In the genomic region with DNA sequence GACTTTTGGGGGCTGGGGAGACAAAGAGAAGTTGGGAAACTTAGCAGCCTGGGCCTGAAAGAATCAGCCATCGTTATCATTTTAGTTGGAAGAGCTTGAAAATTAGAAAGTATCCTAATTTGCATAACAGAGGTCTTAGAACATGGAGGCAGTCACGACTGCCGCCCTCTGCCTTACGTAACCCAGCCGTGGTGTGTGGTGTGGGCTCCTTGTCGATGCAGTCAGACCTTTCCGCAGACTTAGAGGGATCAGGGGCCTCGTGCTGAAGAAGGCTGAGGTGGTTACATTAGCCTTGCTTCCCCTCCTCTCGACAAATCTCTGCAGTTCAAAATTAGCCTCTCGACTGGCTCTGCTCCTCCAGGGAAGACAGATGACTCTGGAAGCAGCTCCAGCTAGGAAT, we compare ENCODE assay signal across 10 mouse cellular contexts. TPM values are rescaled to one million over a fixed set of nuclear protein-coding genes. Genes with fewer than 3 reads are reported as not detected.
DNase-seq lines count a peak whose midpoint lies in the region; ATAC-seq and TF ChIP-seq lines count a peak whose summit lies in the region.
"Had no signal": no experiment of that assay in that cellular context is flagged by ENCODE, and none has a peak within 500 bp of the region (broad histone marks: within the 10 kb centered on the region; RNA-seq: fewer than 3 reads in every experiment).

No protein-coding gene starts in this region.

- H3K36me3 ChIP-seq in heart, embryonic 12.5 days: peaks cover 52% of the 10 kb centered on the region
- H3K36me3 ChIP-seq in E14TG2a.4 (ENCODE audit: insufficient read depth, low read length): peaks cover 67% of the 10 kb centered on the region
- peaks cover 39% of the 10 kb centered on the region for H3K36me3 ChIP-seq in embryonic facial prominence, embryonic 12.5 days
- H3K36me3 ChIP-seq in intestine, embryonic 15.5 days: peaks cover 19% of the 10 kb centered on the region; the same call in 1 of the 2 replicates

- peak overlapping the region; percentile 1; the same call in 1 of the 2 replicates for H3K27ac ChIP-seq in heart, embryonic 12.5 days (ENCODE audit: poor library complexity, severe bottlenecking)
- H3K27ac ChIP-seq in embryonic facial prominence, embryonic 12.5 days: peak overlapping the region; percentile 18
- H3K27ac ChIP-seq in intestine, embryonic 15.5 days: no peak overlapping the region; the same call in 1 of the 2 replicates
- H3K27ac ChIP-seq: neural tube, embryonic 12.5 days had no signal

- no peak for ATAC-seq in heart, embryonic 12.5 days (ENCODE audit: insufficient number of reproducible peaks, low FRiP score)
- ATAC-seq in embryonic facial prominence, embryonic 12.5 days (ENCODE audit: insufficient number of reproducible peaks, insufficient read depth, low FRiP score, low TSS enrichment): no peak
- peak; percentile 22; the same call in 1 of the 2 replicates for ATAC-seq in intestine, embryonic 15.5 days
- ATAC-seq in granulocyte monocyte progenitor cell, adult 5-6 weeks (replicated peaks; ENCODE audit: poor library complexity, severe bottlenecking): no peak

- DNase-seq in heart, postnatal 10 days: no peak
- DNase-seq in spleen, adult 18-20 months: no peak
- no peak for DNase-seq in ovary, postnatal 36 days (ENCODE audit: low spot score)

- intact Hi-C loops in heart, postnatal 10 days (cut with DNase I): loop anchor here (2.0 to 5.0 kb wide), 2 partner anchors 122 to 278 kb away; a partner anchor contains a TSS

- no peak overlapping the region for H3K4me2 ChIP-seq in heart, embryonic 12.5 days
- no peak overlapping the region for H3K4me2 ChIP-seq in embryonic facial prominence, embryonic 12.5 days (replicated peaks)
- no peak overlapping the region for H3K4me2 ChIP-seq in intestine, embryonic 15.5 days (replicated peaks)
- H3K4me2 ChIP-seq: neural tube, embryonic 12.5 days had no signal

- no peak overlapping the region for H3K4me3 ChIP-seq in heart, embryonic 12.5 days
- peak overlapping the region; percentile 49 for H3K4me3 ChIP-seq in E14TG2a.4 (replicated peaks; ENCODE audit: low read length)
- H3K4me3 ChIP-seq in embryonic facial prominence, embryonic 12.5 days: no peak overlapping the region
- H3K4me3 ChIP-seq in intestine, embryonic 15.5 days (replicated peaks): no peak overlapping the region
- H3K4me3 ChIP-seq: neural tube, embryonic 12.5 days had no signal

- H3K9me3 ChIP-seq in heart, embryonic 12.5 days (replicated peaks): no peaks in the 10 kb centered on the region
- H3K9me3 ChIP-seq in E14TG2a.4 (ENCODE audit: low read length): no peaks in the 10 kb centered on the region
- no peaks in the 10 kb centered on the region for H3K9me3 ChIP-seq in embryonic facial prominence, embryonic 12.5 days
- no peaks in the 10 kb centered on the region for H3K9me3 ChIP-seq in intestine, embryonic 15.5 days
- H3K9me3 ChIP-seq: neural tube, embryonic 12.5 days had no signal

- WGBS in heart, embryonic 12.5 days: 65% methylated on average over 10 of the region's 10 CpGs
- 66% methylated on average over 10 of the region's 10 CpGs for WGBS in embryonic facial prominence, embryonic 12.5 days
- WGBS in intestine, embryonic 15.5 days: 61% methylated on average over 10 of the region's 10 CpGs

- TF ChIP-seq CTCF in E14TG2a.4 (conservative IDR thresholded peaks at IDR 0.05; ENCODE audit: low read length): no peak

- H3K4me1 ChIP-seq in heart, embryonic 12.5 days (replicated peaks): no peaks in the 10 kb centered on the region; the same call in 1 of the 2 replicates
- H3K4me1 ChIP-seq in E14TG2a.4 (replicated peaks; ENCODE audit: low read depth, low read length): peaks cover 73% of the 10 kb centered on the region
- no peaks in the 10 kb centered on the region for H3K4me1 ChIP-seq in embryonic facial prominence, embryonic 12.5 days
- 0 out of 2 replicates have a peak, but pooled peaks cover 8% of the 10 kb centered on the region for H3K4me1 ChIP-seq in intestine, embryonic 15.5 days (replicated peaks)

- H3K27me3 ChIP-seq in heart, embryonic 12.5 days (replicated peaks): no peaks in the 10 kb centered on the region
- H3K27me3 ChIP-seq in E14TG2a.4 (ENCODE audit: insufficient read depth, low read length): no peaks in the 10 kb centered on the region
- H3K27me3 ChIP-seq in embryonic facial prominence, embryonic 12.5 days: no peaks in the 10 kb centered on the region
- H3K27me3 ChIP-seq in intestine, embryonic 15.5 days (replicated peaks): no peaks in the 10 kb centered on the region
- H3K27me3 ChIP-seq: neural tube, embryonic 12.5 days had no signal

- no peak overlapping the region for H3K9ac ChIP-seq in heart, embryonic 12.5 days
- no peak overlapping the region for H3K9ac ChIP-seq in embryonic facial prominence, embryonic 12.5 days
- H3K9ac ChIP-seq in intestine, embryonic 15.5 days: no peak overlapping the region
- H3K9ac ChIP-seq: neural tube, embryonic 12.5 days had no signal

RNA-seq across cellular contexts. Expression of a gene that starts 10.9 kb away (rescaled TPM):
- polyA plus RNA-seq in heart, embryonic 12.5 days (2016; fragmentation: Nextera tagmentation; extraction: Ambion mirVana): 46.6 and 46.8 TPM in 2 replicates
- 10 to 100 TPM; 45.8 to 48.5 TPM for total RNA-seq in heart, postnatal 10 days (2021)
- polyA plus RNA-seq in embryonic facial prominence, embryonic 12.5 days (2016; fragmentation: Nextera tagmentation; extraction: Ambion mirVana): 55.6 and 58.0 TPM in 2 replicates
- polyA plus RNA-seq in intestine, embryonic 15.5 days (2015; fragmentation: Nextera tagmentation; extraction: Ambion mirVana): 65.2 and 65.3 TPM in 2 replicates
- 5.2 and 17.3 TPM in 2 replicates for total RNA-seq in granulocyte monocyte progenitor cell, adult 5-6 weeks (2014; fragmentation: Nextera tagmentation)
- 13.0 and 25.6 TPM in 2 replicates for total RNA-seq in granulocyte monocyte progenitor cell, adult 5-6 weeks (2017)

RNA-seq across cellular contexts. Expression of a gene that starts 37.9 kb away (rescaled TPM):
- 11.0 and 12.1 TPM in 2 replicates for polyA plus RNA-seq in heart, embryonic 12.5 days (2016; fragmentation: Nextera tagmentation; extraction: Ambion mirVana)
- total RNA-seq in heart, postnatal 10 days (2021): 10 to 100 TPM; 36.5 to 37.5 TPM
- 18.4 and 20.5 TPM in 2 replicates for polyA plus RNA-seq in embryonic facial prominence, embryonic 12.5 days (2016; fragmentation: Nextera tagmentation; extraction: Ambion mirVana)
- polyA plus RNA-seq in intestine, embryonic 15.5 days (2015; fragmentation: Nextera tagmentation; extraction: Ambion mirVana): 8.3 and 8.6 TPM in 2 replicates
- 11.6 and 17.4 TPM in 2 replicates for total RNA-seq in granulocyte monocyte progenitor cell, adult 5-6 weeks (2014; fragmentation: Nextera tagmentation)
- total RNA-seq in granulocyte monocyte progenitor cell, adult 5-6 weeks (2017): 20.8 and 20.9 TPM in 2 replicates

RNA-seq across cellular contexts. Expression of a gene that starts 44.3 kb away (rescaled TPM):
- 1.1 and 1.4 TPM in 2 replicates for polyA plus RNA-seq in heart, embryonic 12.5 days (2016; fragmentation: Nextera tagmentation; extraction: Ambion mirVana)
- not detected for total RNA-seq in heart, postnatal 10 days (2021)
- polyA plus RNA-seq in embryonic facial prominence, embryonic 12.5 days (2016; fragmentation: Nextera tagmentation; extraction: Ambion mirVana): 13.3 and 14.4 TPM in 2 replicates
- 1.3 and 1.6 TPM in 2 replicates for polyA plus RNA-seq in intestine, embryonic 15.5 days (2015; fragmentation: Nextera tagmentation; extraction: Ambion mirVana)
- not detected in 2 replicates for total RNA-seq in granulocyte monocyte progenitor cell, adult 5-6 weeks (2014; fragmentation: Nextera tagmentation)
- total RNA-seq in granulocyte monocyte progenitor cell, adult 5-6 weeks (2017): not detected in 2 replicates
- polyA plus RNA-seq: urinary bladder, adult 2 months had no signal
